Mouse (Mus musculus) embryonic facial prominence, embryonic 11.5 days (tissue): ENCODE measurements around the gene Cbarp. TPM values are rescaled to one million over a fixed set of nuclear protein-coding genes. Genes with fewer than 3 reads are reported as not detected.

Experiments used
- ATAC-seq: fragments of 200-750 bp; cut with Nextera tagmentation; replicated peaks from 2 replicates; pipeline ENCODE4 v1.8.0; 2017; ENCODE audit warnings: low read depth; ENCODE audit not compliant: insufficient number of reproducible peaks, low FRiP score, low TSS enrichment
- DNase-seq: peaks from one replicate; pipeline ENCODE4 v3.0.0-alpha.2; 2015; ENCODE audit warnings: low spot score
- H3K27ac ChIP-seq: fragments of 300-500 bp; sonication (generic); replicated peaks from 2 replicates; pipeline ENCODE4 v1.5.1; 2014; ENCODE audit warnings: mild to moderate bottlenecking, low read depth, low read length, control low read depth
- H3K27me3 ChIP-seq: fragments of 300-500 bp; sonication (generic); 2 replicates; pipeline ENCODE4 v1.6.1; 2014; ENCODE audit warnings: mild to moderate bottlenecking, low read length, moderate library complexity, mixed read lengths; ENCODE audit not compliant: control insufficient read depth, insufficient read depth
- H3K36me3 ChIP-seq: fragments of 300-500 bp; sonication (generic); replicated peaks from 2 replicates; pipeline ENCODE4 v1.6.1; 2014; ENCODE audit warnings: low read depth, mild to moderate bottlenecking, low read length, moderate library complexity, mixed read lengths; ENCODE audit not compliant: control insufficient read depth, insufficient read depth
- H3K4me1 ChIP-seq: fragments of 300-500 bp; sonication (generic); 2 replicates; pipeline ENCODE4 v1.6.1; 2014; ENCODE audit warnings: low read length, mixed read lengths; ENCODE audit not compliant: control insufficient read depth, insufficient read depth
- H3K4me2 ChIP-seq: fragments of 300-500 bp; sonication (generic); 2 replicates; pipeline ENCODE4 v1.6.1; 2014; ENCODE audit warnings: low read depth, mild to moderate bottlenecking, control low read depth, low read length, moderate library complexity
- H3K4me3 ChIP-seq: fragments of 300-500 bp; sonication (generic); 2 replicates; pipeline ENCODE4 v1.5.1; 2014; ENCODE audit warnings: low read depth, low read length, control low read depth
- H3K9ac ChIP-seq: fragments of 300-500 bp; sonication (generic); replicated peaks from 2 replicates; pipeline ENCODE4 v1.6.1; 2014; ENCODE audit warnings: mild to moderate bottlenecking, control low read depth, low read length
- H3K9me3 ChIP-seq: fragments of 300-500 bp; sonication (generic); replicated peaks from 2 replicates; pipeline ENCODE4 v1.6.1; 2016; ENCODE audit warnings: mild to moderate bottlenecking, low read length, inconsistent platforms, mixed read lengths; ENCODE audit not compliant: control insufficient read depth
- WGBS: fragments of 180-500 bp; shearing (Covaris S2); extraction: QIAGEN DNeasy Blood & Tissue Kit; methylation state at CpG from one replicate; pipeline ENCODE4 v1.1.7; 2014; 5-methylcytosine and 5-hydroxymethylcytosine counted together
- polyA plus RNA-seq: library from polyadenylated mRNA; unstranded; fragments of >200 nt; fragmentation: Nextera tagmentation; extraction: Ambion mirVana; gene quantifications from 2 replicates; pipeline ENCODE4 v1.2.1, GENCODE M21; 2014

The Cbarp gene
- polyA plus RNA-seq, 1 experiment from 2014 or later, result 6.8 TPM

GRCm38 (mm10) chr10:80095547-80095946, 45.1 kb downstream of the Cbarp start:
- H3K4me3 ChIP-seq, result no peak overlapping the region
- DNase-seq (no peak), ATAC-seq (no peak)
- no peaks in the 10 kb centered on the region for H3K27me3 ChIP-seq
- no peaks in the 10 kb centered on the region for H3K36me3 ChIP-seq
- no peaks in the 10 kb centered on the region for H3K4me1 ChIP-seq
- H3K4me2 ChIP-seq, result no peak overlapping the region
- WGBS, result 92% methylated on average over 5 of the region's 5 CpGs
- H3K9ac ChIP-seq, result no peak overlapping the region
- no peak overlapping the region for H3K27ac ChIP-seq
- no peaks in the 10 kb centered on the region for H3K9me3 ChIP-seq

DNA sequence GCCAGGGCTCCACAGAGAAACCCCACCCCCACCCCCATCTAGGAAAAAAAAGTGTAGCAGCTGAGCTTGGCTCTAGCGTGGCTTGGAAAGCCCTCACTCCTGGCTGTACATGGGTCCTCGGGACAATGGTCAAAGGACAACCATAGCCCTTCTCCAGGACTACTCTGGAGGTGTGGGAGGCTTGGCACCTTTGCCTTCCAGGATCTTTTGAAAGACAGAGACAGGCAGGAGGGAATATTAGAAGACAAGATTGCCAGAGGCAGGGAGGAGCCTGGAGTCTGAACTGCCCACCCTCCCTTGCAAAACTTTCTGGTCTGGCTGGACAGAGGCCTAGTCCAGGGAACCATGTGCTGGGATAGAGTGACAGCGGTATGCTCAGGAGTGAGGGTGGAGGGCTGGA, 46.0 kb downstream of the Cbarp start:
- Histone ChIP-seq H3K9ac (no peak overlapping the region), H3K9me3 (no peaks in the 10 kb centered on the region), H3K4me1 (no peaks in the 10 kb centered on the region), H3K4me3 (no peak overlapping the region), H3K4me2 (no peak overlapping the region), H3K36me3 (no peaks in the 10 kb centered on the region), H3K27me3 (no peaks in the 10 kb centered on the region), H3K27ac (no peak overlapping the region)
- 83% methylated on average over 3 of the region's 3 CpGs for WGBS
- no peak for DNase-seq
- no peak for ATAC-seq

- H3K9ac ChIP-seq, result no peak overlapping the region
- H3K9me3 ChIP-seq, result no peaks in the 10 kb centered on the region
- DNase-seq, result no peak
- ATAC-seq, result no peak
- H3K4me3 ChIP-seq, result no peak overlapping the region
- H3K27me3 ChIP-seq, result no peaks in the 10 kb centered on the region
- WGBS, result 86% methylated on average over 6 of the region's 6 CpGs
- no peaks in the 10 kb centered on the region for H3K36me3 ChIP-seq
- H3K4me2 ChIP-seq, result no peak overlapping the region
- no peaks in the 10 kb centered on the region for H3K4me1 ChIP-seq
- H3K27ac ChIP-seq, result no peak overlapping the region
Observed at GRCm38 (mm10) chr10:80094085-80094484, 46.5 kb downstream of the Cbarp start.

GRCm38 (mm10) chr10:80092690-80093089, 47.9 kb downstream of the Cbarp start:
- no peak overlapping the region for H3K4me3 ChIP-seq
- no peaks in the 10 kb centered on the region for H3K4me1 ChIP-seq
- no peak overlapping the region for H3K4me2 ChIP-seq
- H3K36me3 ChIP-seq, result no peaks in the 10 kb centered on the region
- 80% methylated on average over 5 of the region's 5 CpGs for WGBS
- no peak overlapping the region for H3K9ac ChIP-seq
- DNase-seq (no peak), ATAC-seq (no peak)
- no peaks in the 10 kb centered on the region for H3K9me3 ChIP-seq
- H3K27ac ChIP-seq, result no peak overlapping the region
- no peaks in the 10 kb centered on the region for H3K27me3 ChIP-seq

DNA sequence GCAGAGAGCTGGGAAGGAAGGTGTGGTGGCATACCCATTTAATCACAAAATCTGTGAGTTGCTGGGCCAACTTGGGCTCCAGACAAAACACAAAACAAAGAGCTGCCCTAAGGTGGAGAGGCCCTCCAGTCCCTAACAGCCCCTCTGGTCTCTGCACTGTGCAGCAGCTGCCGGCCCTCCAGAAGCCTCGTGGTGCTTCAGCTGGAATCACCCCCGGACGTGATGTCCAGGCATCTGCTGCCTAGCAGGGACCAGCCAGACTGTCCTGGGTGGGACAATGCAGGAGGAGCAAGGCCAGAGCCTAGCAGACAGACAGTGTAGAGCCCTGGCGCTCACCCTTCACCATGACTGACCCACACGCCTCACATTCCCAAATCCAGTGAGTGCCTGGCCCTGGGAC, 49.1 kb downstream of the Cbarp start:
- no peak overlapping the region for H3K4me3 ChIP-seq
- DNase-seq (no peak), ATAC-seq (no peak)
- no peak overlapping the region for H3K27ac ChIP-seq
- H3K9ac ChIP-seq, result no peak overlapping the region
- H3K4me1 ChIP-seq, result no peaks in the 10 kb centered on the region
- no peaks in the 10 kb centered on the region for H3K9me3 ChIP-seq
- no peak overlapping the region for H3K4me2 ChIP-seq
- WGBS, result 94% methylated on average over 6 of the region's 6 CpGs
- no peaks in the 10 kb centered on the region for H3K27me3 ChIP-seq
- H3K36me3 ChIP-seq, result no peaks in the 10 kb centered on the region

DNA sequence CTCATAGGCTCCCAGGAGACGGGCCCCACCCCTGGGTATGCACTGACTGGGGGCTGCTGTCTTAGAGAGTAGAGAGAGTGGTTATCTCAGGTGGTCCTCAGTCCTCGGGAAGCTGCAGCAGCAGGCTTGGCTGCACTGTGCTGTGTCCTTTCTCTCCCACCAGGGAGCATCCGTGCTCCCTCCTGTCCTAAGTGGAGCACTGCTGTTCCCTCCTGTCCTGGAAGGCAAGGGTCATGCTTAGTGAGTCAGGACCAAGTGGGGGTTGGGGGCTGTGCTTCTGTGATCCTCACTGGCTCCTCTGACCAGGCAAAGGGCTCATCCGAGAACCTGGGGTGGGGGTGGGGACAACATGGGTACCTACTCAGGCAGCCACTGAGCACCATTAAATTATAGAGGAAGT, 51.5 kb downstream of the Cbarp start:
- no peak for DNase-seq
- no peak overlapping the region for H3K9ac ChIP-seq
- no peak for ATAC-seq
- no peak overlapping the region for H3K27ac ChIP-seq
- no peak overlapping the region for H3K4me3 ChIP-seq
- whole genome bisulfite sequencing, result 51% methylated on average over 4 of the region's 4 CpGs
- H3K4me1 ChIP-seq, result no peaks in the 10 kb centered on the region
- no peak overlapping the region for H3K4me2 ChIP-seq
- H3K27me3 ChIP-seq, result no peaks in the 10 kb centered on the region
- H3K36me3 ChIP-seq, result no peaks in the 10 kb centered on the region
- H3K9me3 ChIP-seq, result no peaks in the 10 kb centered on the region

GRCm38 (mm10) chr10:80087483-80087882, 53.2 kb downstream of the Cbarp start:
- Histone ChIP-seq H3K9me3 (no peaks in the 10 kb centered on the region), H3K36me3 (no peaks in the 10 kb centered on the region), H3K27ac (no peak overlapping the region), H3K4me3 (no peak overlapping the region), H3K27me3 (no peaks in the 10 kb centered on the region), H3K4me1 (no peaks in the 10 kb centered on the region), H3K9ac (no peak overlapping the region), H3K4me2 (no peak overlapping the region)
- ATAC-seq, result no peak
- 93% methylated on average over 8 of the region's 8 CpGs for WGBS
- no peak for DNase-seq

DNA sequence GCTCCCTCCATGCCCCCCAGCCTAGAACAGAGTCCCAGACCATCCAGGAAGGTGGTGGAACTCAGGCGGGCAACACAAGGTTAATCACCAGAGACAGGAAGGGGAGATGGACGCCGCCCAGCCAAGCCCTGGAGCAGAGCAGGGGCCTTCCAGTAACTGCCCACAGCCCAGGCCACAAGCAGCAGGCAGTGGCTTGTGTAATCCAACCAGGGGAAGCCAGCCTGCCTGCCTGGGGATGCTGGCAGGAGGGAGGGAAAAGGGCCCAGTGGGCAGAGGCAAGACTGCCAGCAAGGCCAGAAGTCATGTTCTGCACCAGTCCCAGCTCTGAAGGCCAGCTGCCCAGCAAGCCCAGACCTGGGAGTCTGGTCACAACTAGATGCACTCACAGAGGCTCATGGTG, 53.8 kb downstream of the Cbarp start:
- Histone ChIP-seq H3K9ac (no peak overlapping the region), H3K9me3 (no peaks in the 10 kb centered on the region), H3K27ac (no peak overlapping the region), H3K4me3 (no peak overlapping the region), H3K4me1 (no peaks in the 10 kb centered on the region), H3K4me2 (no peak overlapping the region), H3K27me3 (no peaks in the 10 kb centered on the region), H3K36me3 (no peaks in the 10 kb centered on the region)
- 79% methylated on average over 3 of the region's 3 CpGs for WGBS
- no peak for DNase-seq
- ATAC-seq, result no peak
